Comparison of ENCODE assay signal across 8 mouse cellular contexts in genomic region chr12:116485591-116486403, GRCm38 (mm10). TPM values are rescaled to one million over a fixed set of nuclear protein-coding genes. Genes with fewer than 3 reads are reported as not detected.
DNase-seq lines count a peak whose midpoint lies in the region; ATAC-seq and TF ChIP-seq lines count a peak whose summit lies in the region.

Gene Ptprn2, plus strand, starts transcription at chr12:116485720.

- ATAC-seq in intestine, postnatal 0 days = peak; percentile 87

- H3K4me2 ChIP-seq in intestine, postnatal 0 days (replicated peaks; ENCODE audit: low read depth) = peak within 1 kb of the TSS; percentile 90

- WGBS in intestine, postnatal 0 days = under 1% methylated on average over 55 of the region's 86 CpGs

- TF ChIP-seq CTCF in intestine, postnatal 0 days (IDR thresholded peaks at IDR 0.05; ENCODE audit: low read depth) = peak; percentile 6; the same call in 1 of the 2 replicates

- no peaks in the 10 kb centered on the region for H3K9me3 ChIP-seq in intestine, postnatal 0 days (ENCODE audit: control insufficient read depth)
- peaks cover 3% of the 10 kb centered on the region; the same call in 1 of the 2 replicates for H3K9me3 ChIP-seq in megakaryocyte, embryonic 14.5 days

- no peak within 1 kb of the TSS for H3K27ac ChIP-seq in intestine, postnatal 0 days (ENCODE audit: low read depth, low read length)

- peaks cover 4% of the 10 kb centered on the region; the same call in 1 of the 2 replicates for H3K4me1 ChIP-seq in intestine, postnatal 0 days (replicated peaks; ENCODE audit: control insufficient read depth, insufficient read depth, low read length)
- H3K4me1 ChIP-seq in megakaryocyte, embryonic 14.5 days = peaks cover 20% of the 10 kb centered on the region

- peak; percentile 61 to 64 for DNase-seq in adrenal gland, adult 18-20 months (ENCODE audit: low spot score in 2 of 2)
- DNase-seq in cerebellum, postnatal 14 days = peak; percentile 89
- DNase-seq in frontal cortex, postnatal 36 days (ENCODE audit: low spot score in 2 of 2) = peak; percentile 66 to 72
- DNase-seq in left cerebral cortex, postnatal 14 days (ENCODE audit: low spot score in 2 of 2) = peak; percentile 66 to 74
- DNase-seq in right cerebral cortex, postnatal 14 days = peak; percentile 77
- no peak for DNase-seq in adipocyte (ENCODE audit: low spot score)

- no peak within 1 kb of the TSS for H3K9ac ChIP-seq in intestine, postnatal 0 days (ENCODE audit: low read depth, low read length)

- H3K4me3 ChIP-seq in intestine, postnatal 0 days (ENCODE audit: low read depth, low read length) = peak within 1 kb of the TSS; percentile 52
- H3K4me3 ChIP-seq in megakaryocyte, embryonic 14.5 days (replicated peaks) = peak within 1 kb of the TSS; percentile 88

- H3K27me3 ChIP-seq in intestine, postnatal 0 days (replicated peaks; ENCODE audit: control insufficient read depth, insufficient read depth, low read length) = peaks cover 12% of the 10 kb centered on the region; the same call in 1 of the 2 replicates
- H3K27me3 ChIP-seq in megakaryocyte, embryonic 14.5 days (replicated peaks) = peaks cover 49% of the 10 kb centered on the region

- intact Hi-C loops in left cerebral cortex, postnatal 14 days (cut with DNase I) = loop anchor here (5.0 kb wide), 2 partner anchors 117 to 137 kb away; no protein-coding TSS in a partner anchor

- no peaks in the 10 kb centered on the region for H3K36me3 ChIP-seq in intestine, postnatal 0 days (ENCODE audit: control insufficient read depth, insufficient read depth)
- H3K36me3 ChIP-seq in megakaryocyte, embryonic 14.5 days (replicated peaks; ENCODE audit: low read length) = no peaks in the 10 kb centered on the region

RNA-seq across cellular contexts. Expression of gene Ptprn2, which starts in this region (rescaled TPM):
- total RNA-seq in adrenal gland, adult 18-20 months (2021) = 10 to 100 TPM; 19.0 to 21.7 TPM
- 1.2 and 1.3 TPM in 2 replicates for polyA plus RNA-seq in intestine, postnatal 0 days (2015; fragmentation: Nextera tagmentation; extraction: Ambion mirVana)
- total RNA-seq in left cerebral cortex, postnatal 14 days (2021) = 100 to 1,000 TPM; 383 to 385 TPM
- polyA plus RNA-seq in megakaryocyte, embryonic 14.5 days (2012; ENCODE audit: insufficient read depth, low replicate concordance) = not detected in 2 replicates

Comparison
In these comparisons a context has a peak if more than half of its experiments do, and no peak if none do; other contexts are left out.
1. RNA of gene Ptprn2 (total RNA-seq): 383 to 385 TPM in left cerebral cortex, postnatal 14 days; 19.0 to 21.7 TPM in adrenal gland, adult 18-20 months; every median in the first group is over 10 times any median in the second.